Mouse (Mus musculus) ES-Bruce4 (cell line): ENCODE data around the gene Map6. TPM values are rescaled to one million over a fixed set of nuclear protein-coding genes. Genes with fewer than 3 reads are reported as not detected.

Experiments
- H3K27ac ChIP-seq: 2 replicates; pipeline ENCODE4 v1.5.1; 2012; ENCODE audit warnings: low read length, inconsistent platforms; ENCODE audit not compliant: insufficient read depth
- H3K27me3 ChIP-seq: 2 replicates; pipeline ENCODE4 v1.6.1; 2012; ENCODE audit warnings: mild to moderate bottlenecking, low read length, inconsistent platforms; ENCODE audit not compliant: control insufficient read depth, poor library complexity, insufficient read depth, severe bottlenecking
- H3K36me3 ChIP-seq: 2 replicates; pipeline ENCODE4 v1.6.1; 2012; ENCODE audit warnings: inconsistent platforms, mild to moderate bottlenecking, low read length, moderate library complexity; ENCODE audit not compliant: control insufficient read depth, poor library complexity, insufficient read depth, severe bottlenecking
- H3K4me1 ChIP-seq: one replicate; pipeline ENCODE4 v1.8.1; 2011; ENCODE audit warnings: low read length; ENCODE audit not compliant: control insufficient read depth, insufficient read depth
- H3K4me3 ChIP-seq: 2 replicates; pipeline ENCODE4 v1.5.1; 2011; ENCODE audit warnings: low read depth, mild to moderate bottlenecking, low read length
- H3K9ac ChIP-seq: 2 replicates; pipeline ENCODE4 v1.6.1; 2012; ENCODE audit warnings: low read depth, mild to moderate bottlenecking, inconsistent platforms; ENCODE audit not compliant: poor library complexity, severe bottlenecking
- H3K9me3 ChIP-seq: replicated peaks from 2 replicates; pipeline ENCODE4 v1.6.1; 2012; ENCODE audit warnings: mild to moderate bottlenecking, low read length, inconsistent platforms; ENCODE audit not compliant: control insufficient read depth, poor library complexity, insufficient read depth, severe bottlenecking
- CTCF ChIP-seq: IDR thresholded peaks from one replicate; pipeline ENCODE4 v1.8.1; 2011; ENCODE audit warnings: low read depth, low read length
- EP300 ChIP-seq: IDR thresholded peaks from 2 replicates; pipeline ENCODE4 v1.6.1; 2011; ENCODE audit warnings: low read depth, low read length; ENCODE audit not compliant: insufficient read depth
- POLR2A ChIP-seq: IDR thresholded peaks from one replicate; pipeline ENCODE4 v1.8.1; 2011; ENCODE audit warnings: low read length; ENCODE audit not compliant: insufficient read depth
- polyA plus RNA-seq: library from polyadenylated mRNA; stranded (reverse); fragments of >200 nt; gene quantifications from 2 replicates; pipeline ENCODE4 v1.2.4, GENCODE M21; 2011; ENCODE audit warnings: low read depth; ENCODE audit not compliant: missing spikeins, insufficient read depth, insufficient read length

The Map6 gene
- polyA plus RNA-seq, 1 experiment = 16.0 TPM

DNA sequence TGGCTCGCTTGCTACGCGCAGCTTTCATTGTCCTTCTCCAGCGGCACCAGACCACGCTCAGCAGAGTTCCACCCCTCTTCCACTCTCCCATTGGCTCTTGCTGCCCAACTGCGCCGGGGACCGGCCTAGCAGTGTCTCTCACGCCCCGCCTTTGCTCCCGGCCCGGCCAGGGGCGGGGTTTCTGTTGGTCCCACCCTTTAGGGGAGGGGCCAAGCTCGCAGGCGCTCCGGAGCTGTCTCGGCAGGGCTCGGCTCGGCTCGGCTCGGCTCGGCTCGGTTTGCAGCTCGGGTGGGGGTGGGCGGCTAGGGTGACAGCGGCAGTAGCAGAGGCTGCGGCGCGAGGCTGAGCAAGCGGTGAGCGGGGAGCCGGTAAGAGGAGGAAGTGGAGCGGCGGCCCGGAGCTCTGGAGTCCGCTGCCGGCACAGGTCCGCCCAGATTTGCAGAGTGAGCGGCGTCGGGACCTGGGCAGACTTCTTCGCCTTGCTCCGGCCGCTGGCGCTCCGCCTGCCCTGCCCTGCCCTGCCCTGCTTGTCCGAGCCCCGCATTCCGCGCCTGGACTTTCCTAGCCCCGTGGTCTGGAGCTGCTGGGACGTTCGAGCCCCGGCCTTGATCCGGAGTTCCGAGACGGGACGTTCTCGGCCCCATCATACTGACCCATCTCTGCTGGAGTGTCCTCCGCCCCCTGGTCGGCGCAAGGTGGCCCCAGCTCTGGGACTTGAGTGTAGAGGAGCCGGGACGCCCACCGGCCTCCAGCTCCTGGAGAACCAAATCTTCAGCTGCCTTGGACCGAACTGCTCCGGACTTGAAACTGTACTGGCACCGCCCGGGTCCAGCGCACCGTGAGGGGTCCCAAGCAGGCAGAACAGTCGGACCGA is 114.2 kb downstream of the Map6 start, which contains the start of gene Gdpd5:
Gene Gdpd5 (plus strand): TSS at position 201 of the 874 bp plus-strand sequence.
- TF ChIP-seq CTCF = no peak
- no peak for TF ChIP-seq POLR2A
- no peak for TF ChIP-seq EP300
- Histone ChIP-seq H3K27ac (no peak within 1 kb of the TSS), H3K4me1 (no peaks in the 10 kb centered on the region), H3K9me3 (no peaks in the 10 kb centered on the region), H3K27me3 (peaks cover 10% of the 10 kb centered on the region), H3K4me3 (peak within 1 kb of the TSS; percentile 84), H3K36me3 (no peaks in the 10 kb centered on the region), H3K9ac (peak within 1 kb of the TSS; percentile 60)

- TF ChIP-seq EP300 = no peak
- no peak for TF ChIP-seq POLR2A
- TF ChIP-seq CTCF = no peak
- peak overlapping the region; percentile 60 for H3K9ac ChIP-seq
- H3K27ac ChIP-seq = no peak overlapping the region
- H3K9me3 ChIP-seq = no peaks in the 10 kb centered on the region
- no peaks in the 10 kb centered on the region for H3K4me1 ChIP-seq
- H3K36me3 ChIP-seq = no peaks in the 10 kb centered on the region
- H3K4me3 ChIP-seq = peak overlapping the region; percentile 49
- H3K27me3 ChIP-seq = peaks cover 10% of the 10 kb centered on the region
These were observed 115.1 kb downstream of the Map6 start for GRCm38 (mm10) chr7:99382088-99383000.

GRCm38 (mm10) chr7:99383246-99383645 is 116.0 kb downstream of the Map6 start:
- Histone ChIP-seq H3K4me3 (no peak overlapping the region), H3K9ac (no peak overlapping the region), H3K27me3 (peaks cover 10% of the 10 kb centered on the region), H3K36me3 (no peaks in the 10 kb centered on the region), H3K9me3 (no peaks in the 10 kb centered on the region), H3K4me1 (no peaks in the 10 kb centered on the region), H3K27ac (no peak overlapping the region)
- TF ChIP-seq EP300 (no peak), CTCF (no peak), POLR2A (no peak)

DNA sequence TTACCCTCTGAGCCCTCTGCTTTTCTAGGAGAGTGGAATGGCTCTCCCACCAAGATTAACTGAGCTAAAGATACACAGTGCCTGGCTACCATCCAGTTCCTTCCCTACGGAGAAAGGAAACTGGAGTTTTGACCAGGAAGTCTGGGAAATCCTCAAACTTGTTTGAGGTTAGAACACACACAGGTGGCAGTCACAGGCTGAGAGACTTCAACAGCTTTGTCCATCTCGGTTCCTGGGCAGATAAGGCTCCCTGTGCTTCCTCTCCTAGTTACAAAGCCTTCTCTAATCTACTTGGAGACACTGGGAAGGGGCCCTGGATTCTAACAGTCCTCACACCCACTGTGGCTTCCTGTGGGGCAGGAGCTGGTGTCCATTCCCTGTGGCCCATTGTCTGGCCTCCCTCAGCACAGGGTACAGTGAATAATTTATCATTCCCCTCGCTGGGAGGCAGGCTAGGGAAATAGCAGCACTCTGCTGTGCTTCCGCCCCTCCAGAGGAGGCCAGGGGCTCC is 116.9 kb downstream of the Map6 start:
- H3K9ac ChIP-seq = no peak overlapping the region
- H3K4me3 ChIP-seq = no peak overlapping the region
- no peaks in the 10 kb centered on the region for H3K4me1 ChIP-seq
- peaks cover 10% of the 10 kb centered on the region for H3K27me3 ChIP-seq
- TF ChIP-seq CTCF = no peak
- TF ChIP-seq POLR2A = no peak
- no peak for TF ChIP-seq EP300
- no peaks in the 10 kb centered on the region for H3K9me3 ChIP-seq
- no peaks in the 10 kb centered on the region for H3K36me3 ChIP-seq
- no peak overlapping the region for H3K27ac ChIP-seq

DNA sequence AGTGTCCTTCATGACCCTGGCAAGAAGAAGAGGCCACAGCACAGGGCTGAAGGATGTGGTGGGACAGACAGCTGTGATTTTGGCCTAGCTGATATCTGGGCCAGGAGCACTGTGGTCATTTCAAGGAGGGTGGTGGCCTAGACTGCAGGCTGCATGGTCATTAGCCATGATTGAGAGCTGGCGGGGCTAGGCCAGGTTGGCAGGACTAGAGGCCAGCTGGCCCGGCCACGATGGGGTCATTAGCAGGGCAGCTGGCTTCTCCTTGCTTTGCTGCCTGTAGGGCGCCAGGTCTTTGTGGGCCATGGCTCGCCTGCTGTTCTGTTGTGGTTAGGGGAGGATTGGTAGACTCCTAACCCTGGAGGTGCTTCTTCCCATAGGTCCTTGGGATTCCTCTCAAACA is 118.8 kb downstream of the Map6 start:
- Histone ChIP-seq H3K9ac (no peak overlapping the region), H3K9me3 (no peaks in the 10 kb centered on the region), H3K27ac (no peak overlapping the region), H3K36me3 (no peaks in the 10 kb centered on the region), H3K4me1 (peaks cover 2% of the 10 kb centered on the region), H3K4me3 (no peak overlapping the region), H3K27me3 (peaks cover 10% of the 10 kb centered on the region)
- TF ChIP-seq CTCF = no peak
- no peak for TF ChIP-seq EP300
- no peak for TF ChIP-seq POLR2A

Other genes starting within 250 kb of the Map6 start
- 16.1 and 16.9 TPM in 2 replicates for gene Uvrag, start 126.3 kb upstream of the Map6 start, polyA plus RNA-seq
- 1.6 and 2.1 TPM in 2 replicates for gene Dgat2, start 84.7 kb upstream of the Map6 start, polyA plus RNA-seq
- gene Mogat2, start 28.8 kb upstream of the Map6 start, polyA plus RNA-seq = 9.1 and 9.3 TPM in 2 replicates
- gene Serpinh1, start 85.8 kb downstream of the Map6 start, polyA plus RNA-seq = 211 and 229 TPM in 2 replicates
- 5.9 and 8.4 TPM in 2 replicates for gene Gdpd5, start 114.0 kb downstream of the Map6 start, polyA plus RNA-seq
- gene Klhl35, start 198.6 kb downstream of the Map6 start, polyA plus RNA-seq = not detected in 2 replicates
- gene Rps3, start 216.3 kb downstream of the Map6 start, polyA plus RNA-seq = 2,316 and 2,405 TPM in 2 replicates